Mouse (Mus musculus) lung, embryonic 16.5 days (tissue): ENCODE results near the gene Ssh2. TPM values are rescaled to one million over a fixed set of nuclear protein-coding genes. Genes with fewer than 3 reads are reported as not detected.
A peak's percentile ranks its signal among the peaks of the same experiment; 100 is the strongest.
"Not testable (repeated sequence)": the region's sequence is repeated elsewhere in the genome, so short reads cannot be mapped to it uniquely, and the experiment has no call there.

Experiments used
- ATAC-seq: fragments of 200-750 bp; cut with Nextera tagmentation; 2 replicates; pipeline ENCODE4 v1.8.0; 2017; ENCODE audit warnings: low read depth, mild to moderate bottlenecking, moderate library complexity
- H3K27ac ChIP-seq: fragments of 300-500 bp; sonication (generic); 2 replicates; pipeline ENCODE4 v1.5.1; 2014; ENCODE audit warnings: mild to moderate bottlenecking, control low read depth, low read length
- H3K27me3 ChIP-seq: fragments of 300-500 bp; sonication (generic); 2 replicates; pipeline ENCODE4 v1.6.1; 2014; ENCODE audit warnings: low read depth, low read length, mixed read lengths; ENCODE audit not compliant: control insufficient read depth, insufficient read depth
- H3K36me3 ChIP-seq: fragments of 300-500 bp; sonication (generic); 2 replicates; pipeline ENCODE4 v1.6.1; 2014; ENCODE audit warnings: low read length; ENCODE audit not compliant: control insufficient read depth, insufficient read depth
- H3K4me1 ChIP-seq: fragments of 300-500 bp; sonication (generic); replicated peaks from 2 replicates; pipeline ENCODE4 v1.6.1; 2014; ENCODE audit warnings: low read length, mixed read lengths; ENCODE audit not compliant: control insufficient read depth, insufficient read depth
- H3K4me2 ChIP-seq: fragments of 300-500 bp; sonication (generic); 2 replicates; pipeline ENCODE4 v1.6.1; 2014; ENCODE audit warnings: low read depth, low read length, control low read depth
- H3K4me3 ChIP-seq: fragments of 300-500 bp; sonication (generic); 2 replicates; pipeline ENCODE4 v1.5.1; 2014; ENCODE audit warnings: mild to moderate bottlenecking, low read length, control low read depth
- H3K9ac ChIP-seq: fragments of 300-500 bp; sonication (generic); 2 replicates; pipeline ENCODE4 v1.6.1; 2014; ENCODE audit warnings: low read length, control low read depth
- H3K9me3 ChIP-seq: fragments of 300-500 bp; sonication (generic); 2 replicates; pipeline ENCODE4 v1.6.1; 2016; ENCODE audit warnings: low read length; ENCODE audit not compliant: control insufficient read depth
- WGBS: fragments of 180-500 bp; shearing (Covaris S2); extraction: QIAGEN DNeasy Blood & Tissue Kit; methylation state at CpG from one replicate; pipeline ENCODE4 v1.1.7; 2014; 5-methylcytosine and 5-hydroxymethylcytosine counted together
- polyA plus RNA-seq: library from polyadenylated mRNA; unstranded; fragments of >200 nt; fragmentation: Nextera tagmentation; extraction: Ambion mirVana; gene quantifications from 2 replicates; pipeline ENCODE4 v1.2.1, GENCODE M21; 2015

Ssh2 gene
- polyA plus RNA-seq, 1 experiment from 2014 or later: 14.5 TPM

DNA sequence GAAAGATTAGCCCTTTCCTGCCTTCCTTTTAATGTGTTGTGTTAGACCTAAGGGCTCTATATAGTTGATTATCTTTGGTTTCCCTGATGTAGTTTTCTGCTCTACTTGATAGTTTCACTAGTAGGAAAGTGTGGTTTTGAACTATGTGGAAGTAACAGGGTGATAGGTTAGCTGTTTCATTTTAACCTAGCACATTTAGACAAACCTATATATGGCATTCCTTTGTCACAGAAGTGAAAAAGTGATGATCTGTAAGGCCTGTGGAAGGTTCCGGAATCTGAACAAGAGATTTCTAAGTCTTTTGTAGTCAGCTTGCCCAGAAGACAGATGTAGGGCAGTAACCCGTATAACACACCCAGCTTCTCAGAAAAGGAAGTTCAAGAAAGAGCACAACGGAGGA, 155.0 kb downstream of the Ssh2 start:
- Histone ChIP-seq H3K4me3 (no peak overlapping the region), H3K9me3 (no peaks in the 10 kb centered on the region), H3K4me2 (no peak overlapping the region), H3K27ac (peak overlapping the region; percentile 90), H3K9ac (no peak overlapping the region), H3K27me3 (no peaks in the 10 kb centered on the region), H3K36me3 (no peaks in the 10 kb centered on the region), H3K4me1 (peaks cover 26% of the 10 kb centered on the region)
- 51% methylated on average over 3 of the region's 3 CpGs for WGBS
- ATAC-seq: no peak

DNA sequence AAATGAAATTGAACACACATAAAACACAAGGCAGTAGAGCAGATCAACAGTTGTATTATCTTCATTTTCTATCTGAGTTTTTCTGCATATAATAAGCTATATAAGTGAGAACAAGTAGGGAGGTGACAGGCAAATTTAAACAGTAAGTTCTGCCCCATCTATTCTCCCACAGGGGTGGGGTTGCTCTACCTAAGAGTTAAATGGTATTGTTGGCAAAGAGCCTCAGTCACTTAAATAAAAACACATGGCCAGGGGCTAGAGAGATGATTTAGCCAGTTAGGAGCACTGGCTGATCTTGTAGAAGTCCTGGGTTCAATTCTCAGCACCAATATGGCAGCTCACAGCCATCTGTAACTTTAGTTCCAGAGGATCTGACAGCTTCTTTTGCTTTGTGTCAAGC, 155.6 kb downstream of the Ssh2 start:
- no peak overlapping the region for H3K4me2 ChIP-seq
- peaks cover 26% of the 10 kb centered on the region for H3K4me1 ChIP-seq
- H3K27ac ChIP-seq: peak overlapping the region; percentile 70
- H3K36me3 ChIP-seq: no peaks in the 10 kb centered on the region
- H3K4me3 ChIP-seq: no peak overlapping the region
- H3K9me3 ChIP-seq: no peaks in the 10 kb centered on the region
- no peak for ATAC-seq
- H3K9ac ChIP-seq: no peak overlapping the region
- no peaks in the 10 kb centered on the region for H3K27me3 ChIP-seq

DNA sequence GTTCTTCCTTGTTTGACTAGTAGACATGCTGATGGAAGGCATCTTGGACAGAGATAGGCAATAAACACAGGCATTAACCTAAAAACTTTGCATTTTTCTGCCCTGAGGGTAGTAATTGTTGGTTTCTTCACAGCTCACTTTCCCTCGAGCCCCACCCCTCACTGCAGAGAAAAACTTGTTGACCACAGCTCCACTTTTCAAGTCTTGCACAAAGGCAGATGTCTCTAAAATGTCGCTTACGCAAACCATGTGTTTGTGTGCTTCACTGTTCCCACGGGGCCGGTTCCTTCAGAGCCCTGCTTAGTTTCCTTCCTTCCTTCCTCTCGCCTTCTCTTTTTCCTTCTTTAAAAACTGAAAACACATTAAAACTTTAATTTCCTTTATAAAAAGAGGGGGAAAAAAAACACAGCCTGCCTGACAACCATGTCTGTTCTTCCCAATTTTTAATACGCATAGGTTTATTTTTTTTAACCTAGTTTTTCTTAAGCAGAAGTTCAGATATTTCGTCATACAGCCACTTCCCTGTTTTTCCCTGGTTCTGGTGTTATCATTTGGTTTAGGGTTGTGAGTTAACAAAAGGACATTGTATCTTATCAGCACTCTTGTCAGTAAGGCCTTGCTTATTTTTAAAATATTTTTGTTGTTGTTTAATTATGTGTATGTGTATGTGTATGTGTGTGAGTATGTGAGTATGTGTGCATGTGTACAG, 156.3 kb downstream of the Ssh2 start:
- ATAC-seq: peak; percentile 59
- Histone ChIP-seq H3K9me3 (no peaks in the 10 kb centered on the region), H3K36me3 (no peaks in the 10 kb centered on the region), H3K9ac (no peak overlapping the region), H3K4me3 (no peak overlapping the region), H3K27ac (peak overlapping the region; percentile 70), H3K4me2 (no peak overlapping the region), H3K27me3 (no peaks in the 10 kb centered on the region), H3K4me1 (peaks cover 26% of the 10 kb centered on the region)
- 38% methylated on average over 8 of the region's 8 CpGs for WGBS

GRCm38 (mm10) chr11:77378622-77379021, 162.5 kb downstream of the Ssh2 start:
- Histone ChIP-seq H3K9ac (no peak overlapping the region), H3K4me3 (no peak overlapping the region), H3K4me1 (peaks cover 7% of the 10 kb centered on the region), H3K27me3 (no peaks in the 10 kb centered on the region), H3K4me2 (no peak overlapping the region), H3K36me3 (no peaks in the 10 kb centered on the region), H3K27ac (no peak overlapping the region), H3K9me3 (no peaks in the 10 kb centered on the region)
- no peak for ATAC-seq
- WGBS: 89% methylated on average over 2 of the region's 2 CpGs

- Histone ChIP-seq H3K4me1 (peaks cover 24% of the 10 kb centered on the region), H3K9me3 (no peaks in the 10 kb centered on the region), H3K4me3 (no peak overlapping the region), H3K9ac (no peak overlapping the region), H3K27ac (peak overlapping the region; percentile 82), H3K27me3 (no peaks in the 10 kb centered on the region), H3K36me3 (no peaks in the 10 kb centered on the region), H3K4me2 (no peak overlapping the region)
- 58% methylated on average over 3 of the region's 3 CpGs for WGBS
- ATAC-seq: peak; percentile 87
Observed at GRCm38 (mm10) chr11:77381174-77381573, 165.1 kb downstream of the Ssh2 start.

DNA sequence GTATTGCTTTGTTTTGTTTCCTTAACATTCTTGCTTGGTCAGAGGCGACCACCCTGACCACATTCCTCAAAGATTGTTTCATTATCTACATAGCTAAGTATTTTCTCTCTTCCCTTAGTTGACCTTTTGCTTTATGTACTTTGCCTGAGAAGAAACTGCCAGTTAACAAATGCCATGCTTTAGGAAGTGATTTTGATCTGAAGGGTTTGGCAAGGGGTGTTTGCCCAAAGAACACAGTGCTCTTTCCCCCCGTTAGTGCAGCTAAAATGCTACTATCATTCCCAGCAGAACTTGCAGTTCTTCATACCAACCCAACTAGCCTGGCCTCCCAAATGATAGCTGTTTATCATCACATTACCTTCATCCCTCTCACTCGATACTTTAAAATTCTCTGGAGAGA, 168.1 kb downstream of the Ssh2 start:
- Histone ChIP-seq H3K9me3 (no peaks in the 10 kb centered on the region; the same call in 1 of the 2 replicates), H3K36me3 (0 out of 2 replicates have a peak, but pooled peaks cover 2% of the 10 kb centered on the region), H3K4me1 (peaks cover 27% of the 10 kb centered on the region), H3K9ac (no peak overlapping the region), H3K4me3 (no peak overlapping the region), H3K4me2 (no peak overlapping the region), H3K27ac (peak overlapping the region; percentile 64), H3K27me3 (no peaks in the 10 kb centered on the region)
- 30% methylated on average over 3 of the region's 3 CpGs for WGBS
- ATAC-seq: no peak

- H3K27ac ChIP-seq: peak overlapping the region; percentile 37
- no peaks in the 10 kb centered on the region for H3K27me3 ChIP-seq
- no peak overlapping the region for H3K4me2 ChIP-seq
- 0 out of 2 replicates have a peak, but pooled peaks have one; percentile 54 for ATAC-seq
- no peaks in the 10 kb centered on the region; the same call in 1 of the 2 replicates for H3K9me3 ChIP-seq
- H3K36me3 ChIP-seq: 0 out of 2 replicates have a peak, but pooled peaks cover 2% of the 10 kb centered on the region
- H3K9ac ChIP-seq: no peak overlapping the region
- no peak overlapping the region for H3K4me3 ChIP-seq
- 36% methylated on average over 3 of the region's 3 CpGs for WGBS
- peaks cover 23% of the 10 kb centered on the region for H3K4me1 ChIP-seq
Observed at GRCm38 (mm10) chr11:77385706-77386690, 169.9 kb downstream of the Ssh2 start.

DNA sequence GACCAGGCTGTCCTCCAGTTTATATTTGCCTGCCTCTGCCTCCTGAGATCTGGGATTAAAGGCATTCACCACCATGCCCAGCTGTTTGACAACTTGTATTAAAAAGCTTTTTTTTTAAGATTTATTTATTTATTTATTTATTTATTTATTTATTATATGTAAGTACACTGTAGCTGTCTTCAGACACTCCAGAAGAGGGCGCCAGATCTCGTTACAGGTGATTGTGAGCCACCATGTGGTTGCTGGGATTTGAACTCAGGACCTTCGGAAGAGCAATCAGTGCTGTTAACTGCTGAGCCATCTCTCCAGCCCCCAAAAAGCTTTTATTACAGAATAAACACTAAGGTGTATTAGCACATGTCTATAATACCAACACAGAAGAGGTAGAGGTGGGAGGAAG, 172.1 kb downstream of the Ssh2 start:
- 77% methylated on average over 3 of the region's 3 CpGs for WGBS
- not testable (repeated sequence) for H3K27ac ChIP-seq, H3K9me3 ChIP-seq, H3K27me3 ChIP-seq, ATAC-seq, H3K36me3 ChIP-seq, H3K4me3 ChIP-seq, H3K4me2 ChIP-seq, H3K9ac ChIP-seq
- peaks cover 19% of the 10 kb centered on the region for H3K4me1 ChIP-seq

- WGBS: 61% methylated on average over 2 of the region's 2 CpGs
- H3K36me3 ChIP-seq: peaks cover 3% of the 10 kb centered on the region; the same call in 1 of the 2 replicates
Observed at GRCm38 (mm10) chr11:77395539-77395938, 179.5 kb downstream of the Ssh2 start.

More at GRCm38 (mm10) chr11:77395539-77395938, 179.5 kb downstream of the Ssh2 start:
- Histone ChIP-seq H3K9me3 (no peaks in the 10 kb centered on the region), H3K9ac (no peak overlapping the region), H3K4me3 (no peak overlapping the region), H3K27ac (no peak overlapping the region), H3K27me3 (no peaks in the 10 kb centered on the region), H3K4me2 (no peak overlapping the region), H3K4me1 (no peaks in the 10 kb centered on the region)
- ATAC-seq: no peak
